Mouse (Mus musculus): Measurements from ENCODE around the gene Jrkl. TPM values are rescaled to one million over a fixed set of nuclear protein-coding genes. Genes with fewer than 3 reads are reported as not detected.

Gene Jrkl
- total and polyA plus RNA-seq, 3 experiments, result 2.4 to 3.7 (median 2.5) TPM

GRCm38 (mm10) chr9:13246815-13247638 lies 1.4 kb upstream of the Jrkl start, which contains the start of gene Ccdc82:
Ccdc82 (plus strand) TSS chr9:13246955.
- Histone ChIP-seq H3K4me2 (ENCODE audit: insufficient read depth, low read depth, poor library complexity, severe bottlenecking) (peak within 1 kb of the TSS; percentile 52), H3K9me3 (replicated peaks; ENCODE audit: low read length) (no peaks in the 10 kb centered on the region), H3K4me1 (ENCODE audit: control insufficient read depth in 1 of 2, insufficient read depth in 2 of 2) (peaks cover 0 to 11% of the 10 kb centered on the region in 2 experiments; a peak in 1 of 4 replicates), H3K4me3 (replicated peaks in 1 of 3; ENCODE audit: low read depth in 2 of 3, low read length in 2 of 3, poor library complexity in 1 of 3) (peak within 1 kb of the TSS; percentile 73 to 95 (median 78)), H3K27me3 (replicated peaks) (no peaks in the 10 kb centered on the region), H3K27ac (ENCODE audit: insufficient read depth, low read depth) (peak within 1 kb of the TSS; percentile 33), H3K79me2 (replicated peaks; ENCODE audit: control insufficient read depth, extremely low read depth, insufficient read depth, poor library complexity, severe bottlenecking) (peaks cover 13% of the 10 kb centered on the region), H3K9ac (ENCODE audit: insufficient read depth, low read depth) (peak within 1 kb of the TSS; percentile 65), H3K36me3 (replicated peaks in 1 of 2; ENCODE audit: control insufficient read depth in 1 of 2, insufficient read depth in 1 of 2, low read length in 1 of 2) (peaks cover 0 to under 1% of the 10 kb centered on the region in 2 experiments)
- in situ Hi-C loops (cut with MboI; ENCODE audit: low pct_ligation_motif_present, low pct_unique_long_range_greater_than_20kb, low sequenced_read_pairs), result no loop called here
- no peak for TF ChIP-seq ZC3H11A (IDR thresholded peaks at IDR 0.05; ENCODE audit: low read depth, low read length)
- no peak for TF ChIP-seq TBP (conservative IDR thresholded peaks at IDR 0.05; ENCODE audit: low read depth, low read length)
- 0 out of 2 replicates have a peak, but pooled peaks have one; percentile 16 for TF ChIP-seq MXI1 (IDR thresholded peaks at IDR 0.05; ENCODE audit: low read depth, low read length)
- 0 out of 2 replicates have a peak, but pooled peaks have one; percentile 21 for TF ChIP-seq CHD1 (IDR thresholded peaks at IDR 0.05; ENCODE audit: low read depth, low read length)
- no peak for TF ChIP-seq BHLHE40 (IDR thresholded peaks at IDR 0.05; ENCODE audit: low read depth, low read length)
- TF ChIP-seq UBTF (IDR thresholded peaks at IDR 0.05; ENCODE audit: low read depth, low read length), result 0 out of 2 replicates have a peak, but pooled peaks have one; percentile 58
- 0 out of 2 replicates have a peak, but pooled peaks have one; percentile 32 for TF ChIP-seq E2F4 (IDR thresholded peaks at IDR 0.05; ENCODE audit: insufficient replicate concordance, low read depth, low read length)
- TF ChIP-seq USF1 (IDR thresholded peaks at IDR 0.05; ENCODE audit: low read depth, low read length), result no peak
- TF ChIP-seq ZMIZ1 (IDR thresholded peaks at IDR 0.05; ENCODE audit: low read depth, low read length), result no peak
- TF ChIP-seq POLR2A (IDR thresholded peaks at IDR 0.05; ENCODE audit: low read depth, low read length), result peak; percentile 68
- no peak for TF ChIP-seq RAD21 (IDR thresholded peaks at IDR 0.05; ENCODE audit: low read depth, low read length)
- TF ChIP-seq MAX (IDR thresholded peaks at IDR 0.05; ENCODE audit: low read length), result peak; percentile 61; the same call in 1 of the 2 replicates
- peak; percentile 56; the same call in 1 of the 2 replicates for TF ChIP-seq NELFE (IDR thresholded peaks at IDR 0.05; ENCODE audit: low read depth, low read length)
- TF ChIP-seq ELF1 (IDR thresholded peaks at IDR 0.05; ENCODE audit: low read depth, low read length), result peak; percentile 61
- TF ChIP-seq SIN3A (IDR thresholded peaks at IDR 0.05; ENCODE audit: low read length), result 0 out of 2 replicates have a peak, but pooled peaks have one; percentile 36
- no peak for TF ChIP-seq EP300 (IDR thresholded peaks at IDR 0.05; ENCODE audit: low read length)
- TF ChIP-seq TCF12 (IDR thresholded peaks at IDR 0.05; ENCODE audit: low read depth, low read length), result 0 out of 2 replicates have a peak, but pooled peaks have one; percentile 21
- TF ChIP-seq IRF4 (IDR thresholded peaks at IDR 0.05; ENCODE audit: low read depth, low read length), result peak; percentile 7; the same call in 1 of the 2 replicates
- no peak for TF ChIP-seq CHD2 (IDR thresholded peaks at IDR 0.05; ENCODE audit: low read length)
- TF ChIP-seq GABPA (IDR thresholded peaks at IDR 0.05; ENCODE audit: insufficient replicate concordance, low read depth, low read length), result no peak
- TF ChIP-seq MEF2A (IDR thresholded peaks at IDR 0.05; ENCODE audit: borderline replicate concordance, low read depth, low read length), result no peak
- 0 out of 2 replicates have a peak, but pooled peaks have one; percentile 36 for TF ChIP-seq MAZ (IDR thresholded peaks at IDR 0.05; ENCODE audit: low read depth, low read length)
- TF ChIP-seq USF2 (conservative IDR thresholded peaks at IDR 0.05; ENCODE audit: low read depth, low read length), result no peak
- no peak for TF ChIP-seq CTCF (conservative IDR thresholded peaks at IDR 0.05 in 1 of 2, IDR thresholded peaks at IDR 0.05 in 1 of 2; ENCODE audit: low read depth in 2 of 2, low read length in 2 of 2)
- dilution Hi-C loops (cut with MboI; ENCODE audit: extremely low pct_ligation_motif_present, extremely low pct_unique_long_range_greater_than_20kb, low sequenced_read_pairs), result no loop called here
- DNase-seq (ENCODE audit: extremely low read depth), result peak; percentile 85

All from CH12.LX (cell line).